Mouse (Mus musculus): ENCODE data around the gene Pnpla2.
"Not testable (repeated sequence)": the region's sequence is repeated elsewhere in the genome, so short reads cannot be mapped to it uniquely, and the experiment has no call there.

Gene Pnpla2

GRCm38 (mm10) chr7:141454967-141455551, at the start of gene Pnpla2:
TSS of gene Pnpla2 (plus strand) at chr7:141455198.
- DNase-seq (ENCODE audit: low spot score): peak; percentile 96

GRCm38 (mm10) chr7:141405466-141405865, 49.5 kb upstream of the Pnpla2 start:
- DNase-seq (ENCODE audit: low spot score): no peak

GRCm38 (mm10) chr7:141407670-141408069, 47.3 kb upstream of the Pnpla2 start:
- not testable (repeated sequence) for DNase-seq (ENCODE audit: low spot score)

- DNase-seq (ENCODE audit: low spot score): peak; percentile 80
Measured at GRCm38 (mm10) chr7:141408833-141409232, 46.2 kb upstream of the Pnpla2 start.

GRCm38 (mm10) chr7:141410631-141411030, 44.4 kb upstream of the Pnpla2 start:
- DNase-seq (ENCODE audit: low spot score): no peak

- DNase-seq (ENCODE audit: low spot score): no peak
Measured at GRCm38 (mm10) chr7:141411667-141412066, 43.3 kb upstream of the Pnpla2 start.

GRCm38 (mm10) chr7:141413331-141413730, 41.7 kb upstream of the Pnpla2 start:
- DNase-seq (ENCODE audit: low spot score): no peak

GRCm38 (mm10) chr7:141413809-141414584, 41.0 kb upstream of the Pnpla2 start, which contains the start of gene Gatd1:
TSS of gene Gatd1 (minus strand) at chr7:141414136.
- DNase-seq (ENCODE audit: low spot score): peak; percentile 100

GRCm38 (mm10) chr7:141416144-141416841, 38.7 kb upstream of the Pnpla2 start:
- no peak for DNase-seq (ENCODE audit: low spot score)

- no peak for DNase-seq (ENCODE audit: low spot score)
Measured at GRCm38 (mm10) chr7:141417731-141418681, 37.0 kb upstream of the Pnpla2 start.

GRCm38 (mm10) chr7:141418970-141419369, 36.0 kb upstream of the Pnpla2 start:
- no peak for DNase-seq (ENCODE audit: low spot score)

GRCm38 (mm10) chr7:141420030-141420702, 34.8 kb upstream of the Pnpla2 start:
- no peak for DNase-seq (ENCODE audit: low spot score)

- DNase-seq (ENCODE audit: low spot score): no peak
Measured at GRCm38 (mm10) chr7:141423811-141424210, 31.2 kb upstream of the Pnpla2 start.

GRCm38 (mm10) chr7:141426948-141427730, 27.9 kb upstream of the Pnpla2 start:
- DNase-seq (ENCODE audit: low spot score): no peak

- DNase-seq (ENCODE audit: low spot score): no peak
Measured at GRCm38 (mm10) chr7:141428701-141429100, 26.3 kb upstream of the Pnpla2 start.

- DNase-seq (ENCODE audit: low spot score): peak; percentile 52
Measured at GRCm38 (mm10) chr7:141429310-141429709, 25.7 kb upstream of the Pnpla2 start, which contains the start of gene Cend1. TSS of gene Cend1 (minus strand) at chr7:141429491.

- peak; percentile 63 for DNase-seq (ENCODE audit: low spot score)
Measured at GRCm38 (mm10) chr7:141429840-141430584, 25.0 kb upstream of the Pnpla2 start.

- DNase-seq (ENCODE audit: low spot score): no peak
Measured at GRCm38 (mm10) chr7:141430585-141431240, 24.3 kb upstream of the Pnpla2 start.

Data from ovary, postnatal 36 days (tissue).